Mouse (Mus musculus): ENCODE data around the gene Dynlt1b.
"Not testable (repeated sequence)": the region's sequence is repeated elsewhere in the genome, so short reads cannot be mapped to it uniquely, and the experiment has no call there.

Dynlt1b gene

DNA sequence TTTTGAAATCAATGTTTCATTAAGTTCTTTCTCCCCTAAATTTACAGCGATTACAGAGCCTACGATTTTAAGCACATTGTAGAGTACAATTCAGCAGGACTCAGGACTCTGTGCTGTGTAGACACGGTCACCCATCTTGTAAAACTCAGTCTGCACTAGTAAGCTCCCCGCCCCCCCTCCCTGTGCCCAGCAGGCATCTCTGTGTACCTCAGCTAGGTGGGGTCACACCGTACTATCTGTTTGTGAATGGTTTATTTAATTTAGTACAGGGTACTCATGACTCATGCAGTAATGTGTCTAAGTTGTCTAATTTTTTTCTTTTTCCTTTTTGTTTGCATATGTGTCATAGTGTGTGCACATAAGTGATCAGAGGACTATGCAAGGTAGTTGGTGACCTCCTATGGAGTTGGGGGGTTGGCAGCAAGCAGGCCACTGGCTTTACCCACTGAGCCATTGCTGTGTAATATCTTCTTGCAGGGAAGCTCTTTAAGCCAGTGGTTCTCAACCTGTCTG is 31.2 kb downstream of the Dynlt1b start:
- DNase-seq (ENCODE audit: low read depth): not testable (repeated sequence)

DNA sequence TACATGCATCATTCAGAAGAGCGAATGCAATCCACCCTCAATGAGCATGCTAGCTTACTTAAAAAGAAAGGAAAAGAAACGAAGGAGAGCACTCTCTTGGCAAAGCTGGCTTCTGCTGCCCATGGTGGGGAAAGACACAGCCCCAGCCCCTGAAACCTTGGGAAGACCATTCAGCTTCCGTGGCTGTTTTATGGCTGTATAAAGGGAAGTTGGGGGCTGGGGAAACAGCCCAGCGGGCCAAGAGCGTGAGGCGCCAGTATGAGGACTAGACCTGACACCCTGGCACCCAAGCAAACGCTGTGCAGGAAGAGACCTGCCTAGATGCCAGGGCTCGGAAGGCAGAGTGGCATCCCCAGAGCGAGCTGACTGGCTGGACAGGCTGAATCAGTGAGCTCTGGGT is 35.8 kb downstream of the Dynlt1b start:
- not testable (repeated sequence) for DNase-seq (ENCODE audit: low read depth)

DNA sequence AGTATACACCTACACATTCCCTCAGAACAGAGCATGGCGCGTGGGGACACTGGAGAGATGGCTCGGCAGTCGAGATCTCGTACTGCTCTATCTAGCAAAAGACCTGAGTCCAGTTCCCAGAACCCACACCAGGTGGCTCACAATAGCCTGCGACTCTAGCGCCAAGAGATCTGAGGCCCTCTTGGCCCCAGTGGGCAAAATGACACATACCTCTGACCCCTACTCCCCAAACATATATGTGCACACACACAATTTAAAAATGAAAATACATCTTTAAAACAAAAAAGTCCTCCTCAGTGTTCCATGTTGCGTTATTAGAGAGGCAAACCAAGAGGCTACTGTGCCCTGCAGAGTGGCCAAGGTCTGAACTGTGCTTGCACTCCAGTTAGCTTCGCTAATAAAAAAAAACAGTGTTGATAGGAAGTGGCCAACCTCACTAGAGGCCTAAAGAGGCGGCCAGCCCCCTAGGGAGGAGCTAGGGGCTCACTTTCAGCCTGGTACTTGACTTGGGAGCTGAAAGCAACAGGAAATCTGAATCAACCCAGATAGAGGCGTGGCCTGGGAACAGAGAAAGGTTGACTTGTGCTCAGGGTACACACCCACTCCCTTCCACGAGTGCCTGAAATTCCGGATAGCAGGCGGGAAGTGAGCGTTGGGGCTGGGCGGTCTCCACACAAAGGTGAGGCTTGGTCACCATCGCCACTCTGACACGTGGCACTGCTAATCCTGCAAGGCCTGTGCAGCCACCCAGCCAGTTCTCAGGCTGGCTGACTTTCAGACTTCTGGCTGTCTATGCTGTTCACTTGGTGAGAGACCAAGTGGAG is 37.9 kb downstream of the Dynlt1b start:
- DNase-seq (ENCODE audit: low read depth): peak; percentile 41

DNA sequence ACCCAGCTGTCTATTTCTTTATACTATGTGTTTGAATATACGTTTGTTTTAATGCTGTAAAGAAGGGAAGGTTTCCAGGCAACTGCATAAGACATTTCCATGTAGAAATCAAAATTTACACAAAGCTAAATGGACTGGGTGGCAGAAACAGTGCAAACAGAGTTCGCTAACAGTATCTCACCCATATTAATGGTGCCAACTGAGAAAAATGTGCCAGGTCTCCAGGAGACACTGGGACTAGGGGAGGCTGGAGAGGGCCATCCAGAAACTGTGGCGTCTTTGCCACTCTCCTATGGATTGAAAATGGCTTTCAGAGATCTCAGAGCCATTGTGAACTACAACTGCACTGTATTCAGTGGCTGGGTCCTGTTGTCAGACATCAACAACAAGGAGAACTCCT is 40.1 kb downstream of the Dynlt1b start:
- not testable (repeated sequence) for DNase-seq (ENCODE audit: low read depth)

DNA sequence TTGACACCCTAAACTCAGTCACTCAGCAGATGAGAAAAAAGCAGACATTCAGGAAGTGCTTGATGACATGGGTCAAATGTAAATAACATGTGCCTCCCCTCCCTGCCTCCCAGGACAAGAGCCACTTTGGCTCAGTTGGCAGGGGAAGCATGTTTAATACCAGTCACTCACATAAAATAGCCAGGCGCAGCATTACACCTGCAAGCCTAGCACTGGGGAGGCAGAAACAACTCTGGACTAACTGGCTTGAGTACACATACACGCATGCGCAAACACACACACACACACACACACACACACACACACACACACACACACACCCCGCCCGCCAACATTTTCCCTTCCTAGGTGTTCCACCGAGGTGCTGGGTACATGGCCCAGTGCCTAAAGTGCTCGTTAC is 40.8 kb downstream of the Dynlt1b start:
- DNase-seq (ENCODE audit: low read depth): not testable (repeated sequence)

DNA sequence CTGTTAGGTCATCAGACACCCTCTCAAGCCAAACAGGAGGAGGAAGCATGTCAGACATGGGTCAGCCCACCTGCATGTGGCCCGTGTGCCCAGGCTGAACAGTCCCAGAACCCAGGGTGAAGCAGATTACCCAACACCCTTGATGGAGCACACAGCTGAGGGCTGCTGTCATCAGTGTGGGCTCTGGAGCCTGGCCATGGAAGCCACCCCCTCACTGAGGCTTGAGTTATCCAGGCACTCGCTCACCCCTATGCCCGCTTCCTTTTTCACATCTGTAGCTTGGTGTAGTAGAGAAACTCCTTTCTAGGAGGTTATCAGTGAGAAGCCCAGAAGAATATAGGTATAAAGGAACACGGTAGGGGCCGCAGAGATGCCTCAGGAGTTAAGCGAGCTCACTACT is 45.4 kb downstream of the Dynlt1b start:
- DNase-seq (ENCODE audit: low read depth): peak; percentile 4

DNA sequence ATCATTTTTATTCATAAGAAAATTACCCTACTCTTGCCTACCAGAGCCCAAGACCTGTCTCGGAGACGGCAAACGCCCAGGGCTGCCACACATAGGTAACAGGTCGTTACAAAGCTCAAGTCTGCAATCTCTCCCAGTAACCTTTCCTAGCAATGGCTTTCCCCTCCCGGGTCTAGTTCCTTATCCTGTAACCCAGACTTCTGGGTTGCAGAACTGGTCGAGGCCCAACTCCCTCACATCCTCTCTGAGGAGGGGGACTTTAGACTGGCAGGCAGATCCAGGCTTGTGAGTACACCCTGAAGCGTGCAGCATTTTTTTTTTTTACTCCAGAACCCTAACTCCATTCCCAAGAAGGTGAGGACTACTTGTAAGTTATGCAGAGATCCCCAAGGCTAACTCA is 46.0 kb downstream of the Dynlt1b start:
- peak; percentile 8 for DNase-seq (ENCODE audit: low read depth)

DNA sequence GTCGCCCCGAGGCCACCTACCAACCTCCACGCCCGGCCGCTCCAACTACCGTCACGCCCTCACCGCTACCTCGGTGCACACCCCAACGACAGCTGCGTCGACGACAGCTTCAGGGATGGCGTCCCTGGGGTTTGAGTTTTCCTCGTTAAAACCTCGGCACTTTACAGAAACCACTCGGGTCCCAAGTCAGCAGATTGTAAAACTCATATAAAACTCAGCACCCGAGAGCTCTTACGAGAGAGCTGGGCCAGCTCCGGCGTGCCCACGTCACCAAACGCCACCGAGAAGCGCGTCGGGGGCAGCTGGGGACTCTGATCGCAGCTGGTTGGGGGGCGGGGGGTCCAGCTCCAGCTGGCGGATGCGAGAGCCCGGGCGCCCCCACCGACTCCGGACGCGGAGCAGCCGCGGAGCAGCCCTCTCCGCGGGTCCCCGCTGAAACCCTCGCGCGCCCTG is 46.6 kb downstream of the Dynlt1b start:
- DNase-seq (ENCODE audit: low read depth): peak; percentile 65

DNA sequence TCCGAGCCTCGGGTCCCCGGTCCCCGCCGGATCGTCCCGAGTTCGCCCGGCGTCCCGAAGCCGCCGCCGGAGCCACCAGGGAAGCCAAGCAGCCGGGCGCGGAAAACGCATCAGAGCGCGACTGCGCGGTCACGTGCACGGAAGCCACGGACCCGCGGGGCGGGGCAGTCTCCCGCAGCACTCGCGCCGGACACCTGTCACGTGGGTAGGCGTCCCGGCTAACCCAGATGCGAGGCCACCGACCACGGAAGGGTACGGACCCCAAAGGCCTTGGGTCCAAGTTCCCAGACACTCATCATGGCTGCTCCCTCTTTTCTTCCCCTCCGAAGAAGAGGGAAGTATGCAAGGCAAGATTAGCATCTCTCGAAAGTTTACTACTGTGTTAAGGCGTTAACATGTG is 47.1 kb downstream of the Dynlt1b start:
- DNase-seq (ENCODE audit: low read depth): peak; percentile 64

DNA sequence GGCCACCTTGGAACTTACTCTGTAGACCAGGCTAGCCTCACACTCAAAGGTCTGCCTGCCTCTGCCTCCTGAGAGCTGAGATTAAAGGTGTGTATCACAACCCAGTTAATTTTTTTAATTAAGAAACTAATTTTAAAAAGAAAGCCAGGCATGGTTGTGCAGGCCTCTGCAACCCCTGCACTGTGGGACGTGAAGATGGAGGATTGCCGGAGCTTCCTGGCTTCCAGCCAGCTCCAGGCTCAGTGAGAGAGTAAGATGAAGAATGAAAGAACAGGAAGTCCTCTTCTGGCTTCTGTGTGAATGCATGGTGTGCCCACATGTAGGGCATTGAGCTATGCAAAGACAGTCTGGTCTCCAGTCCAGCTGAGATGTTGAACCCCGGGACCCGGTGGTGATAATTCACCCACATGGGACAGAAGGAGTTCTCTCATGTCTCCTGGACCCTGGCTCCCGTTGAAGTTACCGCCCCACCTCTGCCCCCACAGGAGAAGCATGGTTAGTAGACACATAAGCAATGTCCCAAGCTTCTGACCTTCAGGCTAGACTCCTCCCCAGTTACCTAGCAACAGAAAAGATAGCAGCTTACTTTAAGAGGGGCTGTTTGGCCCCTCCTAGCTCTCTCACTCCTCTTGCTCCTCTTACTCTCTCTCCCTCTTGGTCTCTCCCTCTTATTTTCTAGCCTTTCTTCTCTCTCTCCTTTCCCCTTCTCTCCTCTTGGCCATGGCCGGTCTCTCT is 51.1 kb downstream of the Dynlt1b start:
- not testable (repeated sequence) for DNase-seq (ENCODE audit: low read depth)

DNA sequence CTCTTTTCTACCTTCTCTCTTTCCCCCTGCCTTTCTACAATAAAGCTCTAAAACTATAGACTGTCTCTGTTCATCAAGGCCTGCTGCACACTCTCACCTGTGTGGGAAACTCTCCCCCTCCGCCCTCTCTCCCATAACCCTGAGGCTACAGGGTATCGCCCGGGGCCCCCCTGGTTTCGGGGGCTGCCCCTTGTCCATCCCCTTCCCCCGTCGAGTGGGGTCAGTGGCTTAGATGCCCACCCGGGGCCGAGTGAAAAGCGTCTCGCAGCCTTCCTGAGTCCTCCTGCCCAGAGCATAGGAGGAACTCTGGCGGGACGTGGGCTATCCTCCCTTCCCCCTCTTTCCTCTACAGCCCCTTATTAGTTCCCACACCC is 51.7 kb downstream of the Dynlt1b start:
- not testable (repeated sequence) for DNase-seq (ENCODE audit: low read depth)

DNA sequence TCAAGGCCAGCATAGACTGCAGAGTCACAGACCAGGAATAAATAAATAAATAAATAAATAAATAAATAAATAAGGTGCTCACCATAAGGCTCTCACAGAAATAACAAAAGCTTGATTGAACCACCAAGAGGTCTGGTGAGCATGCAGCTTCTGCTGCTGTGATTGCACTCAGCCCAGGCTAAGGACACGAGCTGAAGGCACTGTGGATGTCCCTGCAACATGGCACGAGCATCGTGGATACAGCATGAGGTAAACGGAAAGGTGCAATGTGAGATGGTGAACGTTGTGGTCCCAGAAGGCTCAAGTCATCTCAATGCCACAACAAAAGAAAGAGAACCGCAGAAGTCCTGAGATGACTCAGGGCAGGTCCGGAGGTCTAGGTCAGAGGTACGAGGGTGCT is 52.3 kb downstream of the Dynlt1b start:
- DNase-seq (ENCODE audit: low read depth): not testable (repeated sequence)
